Mouse (Mus musculus): ENCODE data around the gene Polg. TPM values are rescaled to one million over a fixed set of nuclear protein-coding genes. Genes with fewer than 3 reads are reported as not detected.

Gene Polg
- polyA plus RNA-seq (2012; rRNA removed), result 72.2 and 77.6 TPM in 2 replicates

GRCm38 (mm10) chr7:79466053-79466901 lies at the start of gene Polg:
Gene Polg (minus strand): TSS chr7:79466362.

Other genes starting within 250 kb of the Polg start
- gene Abhd2, start 193.2 kb downstream of the Polg start, polyA plus RNA-seq (2012; rRNA removed), result 43.6 and 55.6 TPM in 2 replicates
- not detected in 2 replicates for gene Rlbp1, start 79.3 kb downstream of the Polg start, polyA plus RNA-seq (2012; rRNA removed)
- 1.2 and 3.1 TPM in 2 replicates for gene Fanci, start 74.4 kb downstream of the Polg start, polyA plus RNA-seq (2012; rRNA removed)
- 0.38 and 0.97 TPM in 2 replicates for gene Rhcg, start 151.3 kb upstream of the Polg start, polyA plus RNA-seq (2012; rRNA removed)
- gene Ticrr, start 193.8 kb upstream of the Polg start, polyA plus RNA-seq (2012; rRNA removed), result 2.1 and 2.7 TPM in 2 replicates
- 9.6 and 11.7 TPM in 2 replicates for gene Kif7, start 249.4 kb upstream of the Polg start, polyA plus RNA-seq (2012; rRNA removed)

Measured in ovary, adult 2 months (tissue).